Mouse (Mus musculus) thymus, adult 2 months (tissue): ENCODE data around the gene Gm10181.

Experiments
- CTCF ChIP-seq: fragments of 200-500 bp; IDR thresholded peaks from 2 replicates; pipeline ENCODE4 v1.5.1; 2012; ENCODE audit warnings: mild to moderate bottlenecking, control low read depth, low read length, moderate library complexity, borderline replicate concordance; ENCODE audit not compliant: control insufficient read depth, poor library complexity, insufficient read depth; ENCODE audit errors: extremely low read depth
- POLR2A ChIP-seq: fragments of 200-500 bp; IDR thresholded peaks from 2 replicates; pipeline ENCODE4 v1.6.1; 2012; ENCODE audit warnings: mild to moderate bottlenecking, low read length, control low read depth, moderate library complexity; ENCODE audit not compliant: control insufficient read depth, poor library complexity, insufficient read depth; ENCODE audit errors: extremely low read depth

DNA sequence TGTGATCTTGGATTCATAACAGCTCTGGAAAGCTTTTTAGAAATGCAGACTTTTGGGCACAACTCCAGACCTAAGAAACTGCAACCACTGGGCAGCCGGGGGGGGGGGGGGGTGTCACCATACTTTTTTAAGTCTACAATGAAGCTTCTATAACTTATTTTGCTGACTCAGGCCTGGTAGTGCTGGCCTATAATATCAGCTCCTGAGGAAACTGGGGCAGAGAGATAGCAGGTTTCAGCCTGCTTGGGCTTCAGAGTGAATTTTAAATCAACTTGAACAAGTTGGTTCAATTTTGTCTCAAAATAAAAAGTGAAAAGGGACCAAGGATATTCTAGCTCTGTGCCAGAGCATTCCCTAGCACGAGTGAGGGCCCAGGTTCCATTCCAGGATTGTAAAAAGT, 40.3 kb upstream of the Gm10181 start:
- TF ChIP-seq CTCF: no peak
- TF ChIP-seq POLR2A: no peak
